Mouse (Mus musculus): Measurements from ENCODE around the gene Midn. TPM values are rescaled to one million over a fixed set of nuclear protein-coding genes. Genes with fewer than 3 reads are reported as not detected.

The Midn gene
- total RNA-seq, 2 experiments from 2014 or later: 34.3 to 39.8 TPM

DNA sequence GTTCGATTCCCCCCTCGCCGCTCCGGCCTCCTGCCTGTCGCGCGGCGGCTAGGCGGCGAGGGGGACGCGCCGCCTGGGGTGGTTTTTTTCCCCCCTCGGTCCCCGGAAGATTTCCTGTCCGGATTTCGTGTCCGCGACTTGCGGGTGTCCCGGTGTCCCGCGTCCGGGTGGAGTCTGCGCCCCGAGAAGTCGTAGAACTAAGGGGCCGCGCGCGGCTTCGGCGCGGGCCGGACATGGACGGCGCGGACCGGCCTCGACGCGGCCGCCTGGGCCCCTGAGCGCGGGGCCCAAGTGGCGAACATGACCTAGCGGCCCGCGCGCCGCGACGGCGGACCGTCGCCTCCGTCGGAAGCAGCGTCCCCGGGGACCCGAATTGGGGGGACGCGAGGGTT is 32.1 kb upstream of the Midn start:
- no peak for DNase-seq
- intact Hi-C loops (cut with DNase I): loop anchor here (1.0 to 2.0 kb wide), 3 partner anchors 25 to 129 kb away; partner anchors contain the start of gene Polr2e

DNA sequence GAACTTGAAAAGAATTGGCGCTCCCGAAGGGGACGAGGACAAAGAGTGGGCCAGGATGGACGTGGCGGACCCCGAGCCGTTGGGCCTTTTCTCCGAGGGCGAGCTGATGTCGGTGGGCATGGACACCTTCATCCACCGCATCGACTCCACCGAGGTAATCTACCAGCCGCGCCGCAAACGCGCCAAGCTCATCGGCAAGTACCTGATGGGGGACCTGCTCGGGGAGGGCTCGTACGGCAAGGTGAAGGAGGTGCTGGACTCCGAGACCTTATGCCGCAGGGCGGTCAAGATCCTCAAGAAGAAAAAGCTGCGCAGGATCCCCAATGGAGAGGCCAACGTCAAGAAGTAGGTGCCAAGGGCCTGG is 31.5 kb upstream of the Midn start:
- DNase-seq: peak; percentile 56
- peak overlapping the region; percentile 96 for H3K27ac ChIP-seq
- intact Hi-C loops (cut with DNase I): no loop called here

More for the DNA sequence above, 32.1 kb upstream of the Midn start:
- Histone ChIP-seq H3K4me3 (peak overlapping the region; percentile 100), H3K27ac (peak overlapping the region; percentile 96)
- TF ChIP-seq CTCF (IDR thresholded peaks at IDR 0.05): no peak

DNA sequence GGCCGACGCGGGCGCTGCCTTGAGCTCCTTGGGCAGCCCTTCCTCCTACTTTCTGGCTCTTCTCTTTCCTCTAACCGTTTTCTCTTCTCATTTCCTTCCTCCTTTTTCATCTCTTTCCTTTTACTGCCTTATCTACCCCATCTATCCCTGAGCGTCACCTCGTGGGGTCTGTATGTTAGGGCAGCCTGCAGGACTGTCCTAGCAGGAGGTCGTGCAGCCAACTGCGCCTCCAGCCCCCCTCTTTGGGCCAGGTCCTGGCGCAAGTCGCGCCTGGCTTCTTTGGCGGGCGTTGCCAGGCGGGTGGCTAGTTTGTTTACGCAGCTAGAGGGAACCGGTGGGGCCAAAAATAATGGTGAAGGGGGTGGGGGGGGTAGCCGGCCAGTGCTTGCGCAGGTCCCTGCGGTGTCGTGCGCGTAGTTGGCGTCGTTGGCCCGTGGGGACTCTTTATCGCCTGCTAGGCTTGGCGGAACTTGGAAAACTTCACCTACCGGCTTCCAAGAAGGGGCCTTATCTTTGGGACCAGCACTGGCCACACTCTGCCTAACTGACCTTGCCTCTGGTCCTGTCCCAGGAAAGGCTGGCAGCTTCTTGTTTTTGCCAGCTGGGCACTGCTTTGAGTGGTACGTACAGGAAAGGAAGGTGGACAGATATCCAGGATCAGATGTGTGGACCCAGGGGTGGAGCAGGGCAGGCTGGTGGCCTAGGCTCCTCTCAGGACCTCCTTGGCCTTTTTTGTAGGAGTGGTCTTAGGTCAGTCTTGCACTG is 31.0 kb upstream of the Midn start:
- intact Hi-C loops (cut with DNase I): no loop called here
- DNase-seq: peak; percentile 91
- TF ChIP-seq CTCF (IDR thresholded peaks at IDR 0.05): peak; percentile 34
- Histone ChIP-seq H3K27ac (peak overlapping the region; percentile 96), H3K4me3 (peak overlapping the region; percentile 100)

More for the DNA sequence above, 31.5 kb upstream of the Midn start:
- no peak for TF ChIP-seq CTCF (IDR thresholded peaks at IDR 0.05)
- peak overlapping the region; percentile 100 for H3K4me3 ChIP-seq

DNA sequence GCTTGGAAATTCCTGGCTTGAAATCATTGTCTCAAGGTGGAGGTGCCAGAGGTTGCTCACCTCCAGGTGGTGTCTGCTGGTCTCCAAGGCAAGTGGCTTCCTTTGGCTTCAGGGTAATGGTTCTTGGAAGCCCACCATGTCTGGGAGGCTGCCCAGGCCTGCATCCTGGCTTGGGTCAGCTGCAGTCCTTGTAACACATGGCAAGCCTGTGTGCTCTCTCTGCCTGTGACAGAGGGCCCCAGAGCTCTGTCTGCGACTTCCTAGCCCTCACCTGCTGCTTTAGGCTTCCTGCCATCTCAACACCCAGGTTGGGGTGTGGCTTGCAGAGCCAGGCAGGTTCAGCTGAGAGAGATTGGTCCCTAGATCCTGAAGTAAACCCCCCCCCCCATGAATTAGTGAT is 30.3 kb upstream of the Midn start:
- Histone ChIP-seq H3K27ac (peak overlapping the region; percentile 96), H3K4me3 (peak overlapping the region; percentile 100)
- DNase-seq: no peak
- intact Hi-C loops (cut with DNase I): loop anchor here (2.0 kb wide), 1 partner anchor 21 kb away; the partner anchor contains the start of gene Atp5d
- no peak for TF ChIP-seq CTCF (IDR thresholded peaks at IDR 0.05)

DNA sequence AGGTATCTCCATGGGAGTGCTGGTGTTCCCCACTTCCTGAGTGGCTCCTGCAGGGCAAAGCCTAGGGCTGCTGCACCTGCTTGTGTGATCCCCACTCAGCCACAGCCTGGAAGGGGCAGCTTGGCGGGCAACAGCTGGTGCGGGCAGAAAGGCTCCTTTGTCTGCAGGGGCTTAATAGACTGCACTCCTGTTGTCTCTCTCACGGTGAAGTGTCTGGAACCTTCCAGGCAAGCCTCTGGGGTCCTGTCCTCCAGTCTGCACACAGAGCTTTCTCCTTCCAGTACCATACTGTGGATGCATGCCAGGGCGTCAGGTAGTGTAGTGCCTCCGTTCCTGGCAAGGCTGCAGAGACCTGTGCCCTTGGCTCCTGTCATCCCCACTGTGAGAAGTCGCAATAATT is 29.5 kb upstream of the Midn start:
- H3K4me3 ChIP-seq: peak overlapping the region; percentile 100
- peak overlapping the region; percentile 96 for H3K27ac ChIP-seq
- intact Hi-C loops (cut with DNase I): loop anchor here (2.0 kb wide), 1 partner anchor 20 kb away; the partner anchor contains the start of gene Atp5d

DNA sequence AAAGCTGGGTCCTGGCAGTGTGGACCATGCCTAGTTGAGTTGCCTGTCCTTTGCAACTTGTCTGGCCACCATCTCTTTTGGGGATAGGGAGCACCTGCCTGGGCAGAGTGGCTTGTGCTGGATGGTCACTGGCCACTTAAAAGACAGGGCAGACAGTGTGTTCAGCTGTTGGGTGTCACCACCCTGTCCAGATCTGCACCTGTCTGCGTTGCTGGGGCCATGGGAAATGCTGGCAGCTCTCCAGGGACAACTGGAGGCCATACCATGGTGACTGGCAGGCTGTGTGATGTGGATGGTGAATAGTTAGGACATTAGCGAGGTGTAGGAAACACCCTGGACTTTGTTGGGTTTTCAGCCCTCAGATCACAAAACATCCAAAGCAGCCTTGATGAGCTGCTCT is 27.9 kb upstream of the Midn start:
- intact Hi-C loops (cut with DNase I): no loop called here
- DNase-seq: peak; percentile 79
- TF ChIP-seq CTCF (IDR thresholded peaks at IDR 0.05): no peak

More for the DNA sequence above, 29.5 kb upstream of the Midn start:
- no peak for DNase-seq
- TF ChIP-seq CTCF (IDR thresholded peaks at IDR 0.05): no peak

DNA sequence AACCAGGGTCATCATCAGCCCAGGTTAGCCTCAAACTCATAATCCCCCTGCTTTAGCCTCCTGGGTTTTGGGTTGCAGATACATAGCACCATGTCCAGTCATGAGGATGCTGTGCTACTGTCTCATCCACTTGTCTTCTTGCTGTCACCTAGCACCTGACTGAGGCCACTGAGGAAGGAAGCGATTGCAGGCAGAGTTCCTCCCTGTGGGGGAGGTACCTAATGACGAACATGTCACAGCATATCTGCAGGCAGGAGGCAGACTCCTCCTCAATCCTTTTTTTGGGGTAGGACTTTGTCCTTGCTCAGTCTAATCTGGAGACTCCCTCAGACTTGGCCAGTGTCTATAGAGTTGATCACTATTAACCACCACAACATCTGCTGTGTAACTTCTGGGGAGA is 26.4 kb upstream of the Midn start:
- peak; percentile 13 for DNase-seq
- H3K27ac ChIP-seq: 0 out of 2 replicates have a peak overlapping the region, but pooled peaks have one; percentile 12
- no peak for TF ChIP-seq CTCF (IDR thresholded peaks at IDR 0.05)
- H3K4me3 ChIP-seq: no peak overlapping the region
- intact Hi-C loops (cut with DNase I): no loop called here

More for the DNA sequence above, 27.9 kb upstream of the Midn start:
- H3K4me3 ChIP-seq: peak overlapping the region; percentile 100
- peak overlapping the region; percentile 96 for H3K27ac ChIP-seq

DNA sequence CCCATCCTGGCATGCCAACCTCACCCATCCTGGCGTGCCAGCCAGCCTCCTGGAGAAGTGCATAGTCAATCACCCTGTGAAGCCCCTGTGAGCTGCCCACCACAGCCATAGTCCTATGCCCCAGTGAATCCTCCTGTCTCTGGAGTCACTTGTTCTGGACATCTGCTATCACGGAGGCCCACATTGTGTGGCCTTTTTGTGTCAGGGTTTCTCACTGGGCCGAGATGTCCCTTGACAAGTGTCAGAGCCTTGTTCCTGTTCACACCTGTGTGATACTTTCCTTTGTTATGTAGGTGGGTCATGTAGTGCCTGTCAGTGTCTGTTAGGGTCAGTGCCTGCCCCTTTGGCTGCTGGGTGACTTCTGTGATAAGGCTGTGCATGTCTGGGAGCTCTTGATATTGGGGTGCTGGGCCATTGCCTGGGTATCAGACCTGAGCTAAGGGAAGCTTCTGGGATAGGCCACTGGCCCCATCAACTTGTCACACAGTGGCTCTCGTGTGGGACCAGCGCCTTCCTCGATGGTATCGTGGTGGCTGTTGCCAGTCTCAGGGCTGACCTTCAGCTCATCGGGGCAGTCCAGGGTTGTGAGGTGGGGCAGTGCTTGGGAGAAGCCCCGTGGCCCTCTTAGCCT is 24.0 kb upstream of the Midn start:
- TF ChIP-seq CTCF (IDR thresholded peaks at IDR 0.05): no peak
- DNase-seq: peak; percentile 18
- Histone ChIP-seq H3K4me3 (no peak overlapping the region), H3K27ac (no peak overlapping the region)
- intact Hi-C loops (cut with DNase I): no loop called here

DNA sequence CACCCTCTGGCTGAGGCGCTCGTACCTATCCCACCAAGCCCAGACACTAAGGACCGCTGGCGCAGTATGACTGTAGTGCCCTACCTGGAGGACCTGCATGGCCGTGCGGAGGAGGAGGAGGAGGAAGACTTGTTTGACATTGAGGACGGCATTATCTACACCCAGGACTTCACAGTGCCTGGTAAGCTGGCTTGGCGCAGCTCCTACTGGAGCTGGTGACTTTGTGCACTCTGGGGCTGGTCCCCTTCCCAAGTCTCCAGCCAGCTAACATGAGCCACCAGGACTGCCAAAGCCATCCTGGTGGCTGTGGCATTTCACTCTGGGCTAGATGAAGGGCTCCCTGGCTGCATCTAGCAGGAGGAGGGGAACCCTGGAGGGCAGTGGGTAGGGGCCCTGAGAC is 20.2 kb upstream of the Midn start:
- Histone ChIP-seq H3K27ac (no peak overlapping the region), H3K4me3 (no peak overlapping the region)
- no peak for TF ChIP-seq CTCF (IDR thresholded peaks at IDR 0.05)
- DNase-seq: peak; percentile 17
- intact Hi-C loops (cut with DNase I): no loop called here

DNA sequence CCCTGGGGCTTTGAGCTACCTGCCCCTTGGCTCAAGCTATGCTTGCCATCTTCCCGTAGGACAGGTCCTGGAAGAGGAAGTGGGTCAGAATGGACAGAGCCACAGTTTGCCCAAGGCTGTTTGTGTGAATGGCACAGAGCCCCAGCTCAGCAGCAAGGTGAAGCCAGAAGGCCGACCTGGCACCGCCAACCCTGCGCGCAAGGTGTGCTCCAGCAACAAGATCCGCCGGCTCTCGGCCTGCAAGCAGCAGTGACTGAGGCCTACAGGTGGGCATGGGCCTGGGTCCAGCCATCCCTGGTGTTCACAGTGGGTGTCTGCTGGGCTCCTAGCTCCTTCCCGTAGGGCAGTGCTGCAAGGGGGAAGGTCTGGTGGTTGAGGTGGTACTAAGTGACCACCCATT is 18.2 kb upstream of the Midn start:
- no peak for TF ChIP-seq CTCF (IDR thresholded peaks at IDR 0.05)
- Histone ChIP-seq H3K27ac (no peak overlapping the region), H3K4me3 (no peak overlapping the region)
- DNase-seq: peak; percentile 20
- intact Hi-C loops (cut with DNase I): loop anchor here (5.0 kb wide), 1 partner anchor 98 kb away; no protein-coding TSS in a partner anchor

DNA sequence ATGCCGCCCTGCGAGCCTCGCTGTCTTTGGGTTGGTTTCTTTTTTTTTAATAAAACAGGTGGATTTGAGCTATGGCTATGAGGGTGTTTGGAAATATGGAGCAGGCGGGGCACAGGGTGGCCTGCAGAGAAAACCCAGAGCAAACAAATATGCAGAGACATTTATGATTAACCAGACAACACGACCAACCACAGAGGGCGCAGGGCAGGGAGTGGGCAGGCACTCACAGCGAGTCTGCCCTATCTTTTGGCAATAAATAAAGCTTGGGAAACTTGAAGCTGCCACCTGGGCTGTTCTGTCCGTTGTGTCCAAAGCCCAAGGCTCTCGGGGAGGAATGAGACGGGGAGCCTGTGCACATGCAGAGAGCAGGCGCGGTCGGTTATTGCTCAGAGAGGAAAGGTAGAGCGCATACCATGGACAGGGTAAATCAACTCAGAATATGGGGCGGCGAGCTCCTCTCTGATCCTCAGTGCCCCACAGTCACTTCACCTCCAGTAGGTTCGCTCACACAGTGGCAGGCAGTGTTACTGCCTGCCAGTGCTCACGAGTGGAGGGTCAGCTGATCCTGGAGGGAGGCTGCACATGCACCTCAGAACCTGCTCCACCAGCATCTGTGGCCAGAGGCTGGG is 17.6 kb upstream of the Midn start:
- no peak overlapping the region for H3K4me3 ChIP-seq
- DNase-seq: peak; percentile 13
- intact Hi-C loops (cut with DNase I): loop anchor here (5.0 kb wide), 1 partner anchor 98 kb away; no protein-coding TSS in a partner anchor
- H3K27ac ChIP-seq: no peak overlapping the region
- no peak for TF ChIP-seq CTCF (IDR thresholded peaks at IDR 0.05)

DNA sequence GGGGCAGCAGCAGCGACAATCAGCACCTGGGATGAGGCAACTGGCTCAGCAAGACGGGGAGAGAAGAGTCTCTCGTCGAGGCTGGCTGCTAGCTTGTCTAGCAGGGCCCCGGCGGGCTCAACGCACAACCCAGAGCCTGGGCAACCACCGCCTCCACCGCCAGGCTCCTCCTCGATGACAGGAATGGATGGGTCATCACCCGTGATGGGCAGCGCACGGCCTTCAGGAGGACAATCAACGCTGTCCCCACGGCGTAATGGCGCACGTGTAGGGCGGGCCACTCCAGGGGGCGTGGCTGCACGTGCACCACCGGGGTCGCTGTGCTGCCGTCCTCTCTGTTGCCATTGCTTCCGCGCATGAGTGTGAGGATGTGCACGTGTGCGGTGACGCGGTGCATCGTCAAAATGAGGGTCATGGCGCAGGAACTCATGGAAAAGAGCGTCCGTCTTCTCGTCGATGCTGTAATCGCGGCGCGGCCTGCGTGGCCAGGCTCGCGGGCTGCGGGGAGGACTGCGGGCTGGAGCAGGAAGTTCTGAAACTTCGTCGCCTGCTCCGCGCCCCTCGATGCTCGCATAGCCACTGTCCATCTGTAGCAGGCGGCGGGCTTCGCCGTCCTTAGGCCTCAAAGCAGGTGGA is 16.6 kb upstream of the Midn start:
- intact Hi-C loops (cut with DNase I): loop anchor here (5.0 kb wide), 1 partner anchor 99 kb away; no protein-coding TSS in a partner anchor
- no peak overlapping the region for H3K4me3 ChIP-seq
- DNase-seq: peak; percentile 26
- no peak overlapping the region for H3K27ac ChIP-seq
- TF ChIP-seq CTCF (IDR thresholded peaks at IDR 0.05): no peak

Measured in gastrocnemius, adult 2 months (tissue).